Mouse (Mus musculus) cortical plate, adult 2 months (tissue): ENCODE results near the gene Adcy1. TPM values are rescaled to one million over a fixed set of nuclear protein-coding genes. Genes with fewer than 3 reads are reported as not detected.

Source experiments
- H3K27ac ChIP-seq: fragments of 200-500 bp; 2 replicates; pipeline ENCODE4 v1.5.1; 2012; ENCODE audit warnings: low read length, control low read depth, inconsistent platforms; ENCODE audit not compliant: insufficient read depth
- H3K4me1 ChIP-seq: fragments of 200-500 bp; 2 replicates; pipeline ENCODE4 v1.6.1; 2011; ENCODE audit warnings: low read length; ENCODE audit not compliant: control insufficient read depth, insufficient read depth
- H3K4me3 ChIP-seq: fragments of 200-500 bp; 2 replicates; pipeline ENCODE4 v1.5.1; 2011; ENCODE audit warnings: mild to moderate bottlenecking, low read length, control low read depth; ENCODE audit not compliant: insufficient read depth
- CTCF ChIP-seq: fragments of 200-500 bp; IDR thresholded peaks from 2 replicates; pipeline ENCODE4 v1.5.1; 2011; ENCODE audit warnings: mild to moderate bottlenecking, control low read depth, low read length; ENCODE audit not compliant: insufficient read depth; ENCODE audit errors: extremely low read depth
- POLR2A ChIP-seq: fragments of 200-500 bp; IDR thresholded peaks from 2 replicates; pipeline ENCODE4 v1.6.1; 2011; ENCODE audit warnings: mild to moderate bottlenecking, low read length, control low read depth; ENCODE audit not compliant: insufficient read depth; ENCODE audit errors: extremely low read depth
- polyA plus RNA-seq: library from polyadenylated mRNA; depleted of rRNA; stranded (reverse); fragments of >200 nt; gene quantifications from 2 replicates; pipeline ENCODE4 v1.2.3, GENCODE M21; 2012

Adcy1 gene
- polyA plus RNA-seq, 1 experiment, result 181 TPM

GRCm38 (mm10) chr11:7188469-7188868 lies 125.2 kb downstream of the Adcy1 start, which contains the start of gene Gm11985:
Gene Gm11985, minus strand, starts transcription at chr11:7188569.
- Histone ChIP-seq H3K27ac (no peak within 1 kb of the TSS), H3K4me1 (no peaks in the 10 kb centered on the region), H3K4me3 (no peak within 1 kb of the TSS)
- no peak for TF ChIP-seq CTCF
- TF ChIP-seq POLR2A, result no peak

DNA sequence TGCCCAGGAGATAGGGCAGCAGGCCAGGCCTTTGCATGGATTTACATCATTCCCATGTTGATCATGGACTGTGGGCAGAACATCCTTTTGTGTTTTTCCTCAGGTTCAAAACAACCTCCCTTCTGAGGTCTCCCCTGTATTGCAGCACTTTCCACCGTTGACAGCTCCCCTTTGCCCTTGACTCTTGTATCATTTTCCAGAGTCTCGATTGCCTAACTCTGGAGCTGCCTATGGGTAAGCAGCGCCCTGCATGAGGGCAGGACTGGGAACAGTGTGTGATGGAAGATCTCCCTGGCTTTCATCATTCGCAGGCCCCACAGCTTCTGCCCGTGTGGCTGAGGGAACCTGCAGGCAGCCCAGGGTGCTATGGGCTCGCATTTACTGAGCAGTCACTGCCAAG lies 129.4 kb downstream of the Adcy1 start:
- Histone ChIP-seq H3K4me3 (no peak overlapping the region), H3K4me1 (no peaks in the 10 kb centered on the region), H3K27ac (no peak overlapping the region)
- TF ChIP-seq CTCF, result no peak
- TF ChIP-seq POLR2A, result no peak

GRCm38 (mm10) chr11:7193134-7193533 lies 129.8 kb downstream of the Adcy1 start:
- H3K4me3 ChIP-seq, result no peak overlapping the region
- TF ChIP-seq CTCF (no peak), POLR2A (no peak)
- no peaks in the 10 kb centered on the region for H3K4me1 ChIP-seq
- H3K27ac ChIP-seq, result no peak overlapping the region

DNA sequence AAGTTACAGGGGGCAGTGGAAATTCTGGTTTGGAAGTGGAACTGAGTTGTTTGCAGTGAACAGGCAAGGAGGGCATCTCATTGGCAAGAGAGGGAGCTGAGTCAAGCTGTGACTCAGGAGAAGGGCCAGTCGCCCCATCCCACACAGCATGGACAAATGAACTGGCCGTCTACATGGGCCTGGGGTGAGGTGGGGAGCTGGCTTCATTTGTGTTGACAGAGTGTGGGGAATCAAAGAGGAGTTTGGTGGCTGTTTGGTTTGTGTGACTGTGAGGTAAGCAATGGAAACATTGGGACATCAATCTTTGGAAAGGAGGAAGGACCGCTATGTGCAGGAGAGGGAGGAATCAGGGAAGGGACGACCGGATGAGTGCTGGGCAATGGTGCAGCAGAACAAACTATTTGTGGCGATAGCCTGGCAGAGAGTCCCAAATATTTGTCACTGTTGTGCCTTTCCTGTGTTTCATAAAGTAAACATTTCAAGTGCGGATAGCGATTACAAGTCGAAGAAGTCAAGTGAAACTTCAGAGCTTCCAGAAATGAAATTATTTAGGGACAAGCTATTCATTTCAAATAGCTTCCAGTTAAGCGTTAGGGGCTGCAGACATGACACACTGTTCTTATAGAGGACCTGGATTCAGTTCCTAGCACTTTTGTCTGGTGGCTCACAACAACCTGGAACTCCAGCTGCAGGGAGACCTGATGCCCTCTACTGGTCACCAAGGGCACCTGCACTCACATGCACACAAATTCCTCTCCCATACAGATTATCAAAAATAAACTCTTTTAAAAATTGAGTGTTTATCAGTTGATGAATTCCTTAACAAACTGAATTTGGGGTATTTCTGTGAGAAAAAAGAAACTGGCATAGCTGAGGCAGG lies 131.4 kb downstream of the Adcy1 start:
- TF ChIP-seq CTCF (0 out of 2 replicates have a peak, but pooled peaks have one; percentile 10), POLR2A (no peak)
- no peaks in the 10 kb centered on the region for H3K4me1 ChIP-seq
- no peak overlapping the region for H3K4me3 ChIP-seq

DNA sequence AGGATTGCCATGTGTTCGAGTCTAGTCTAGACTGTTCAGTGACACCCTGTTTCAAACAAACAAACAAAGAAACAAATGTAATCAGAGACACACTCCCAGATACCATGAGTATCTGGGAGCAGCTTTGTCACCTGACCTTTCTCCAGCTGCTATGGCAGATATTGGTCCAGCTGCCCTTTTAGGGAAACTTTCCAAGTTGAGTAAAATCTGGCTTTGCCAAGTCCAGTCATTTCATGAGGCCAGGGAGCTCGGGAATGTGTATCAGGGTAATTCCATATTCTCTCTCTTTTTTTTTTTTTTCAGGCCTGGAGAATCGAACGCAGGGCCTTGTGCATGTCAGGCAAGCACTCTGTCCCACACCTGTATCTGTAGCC lies 132.0 kb downstream of the Adcy1 start:
- TF ChIP-seq POLR2A (no peak), CTCF (no peak)
- Histone ChIP-seq H3K4me1 (no peaks in the 10 kb centered on the region), H3K27ac (no peak overlapping the region), H3K4me3 (no peak overlapping the region)

More for the DNA sequence above, 131.4 kb downstream of the Adcy1 start:
- no peak overlapping the region for H3K27ac ChIP-seq

- Histone ChIP-seq H3K4me1 (no peaks in the 10 kb centered on the region), H3K27ac (no peak within 1 kb of the TSS), H3K4me3 (no peak within 1 kb of the TSS)
- TF ChIP-seq POLR2A (no peak), CTCF (no peak)
Measured at GRCm38 (mm10) chr11:7197491-7197941, 134.2 kb downstream of the Adcy1 start, which contains the start of gene Igfbp1. Gene Igfbp1, plus strand, starts transcription at chr11:7197782.

DNA sequence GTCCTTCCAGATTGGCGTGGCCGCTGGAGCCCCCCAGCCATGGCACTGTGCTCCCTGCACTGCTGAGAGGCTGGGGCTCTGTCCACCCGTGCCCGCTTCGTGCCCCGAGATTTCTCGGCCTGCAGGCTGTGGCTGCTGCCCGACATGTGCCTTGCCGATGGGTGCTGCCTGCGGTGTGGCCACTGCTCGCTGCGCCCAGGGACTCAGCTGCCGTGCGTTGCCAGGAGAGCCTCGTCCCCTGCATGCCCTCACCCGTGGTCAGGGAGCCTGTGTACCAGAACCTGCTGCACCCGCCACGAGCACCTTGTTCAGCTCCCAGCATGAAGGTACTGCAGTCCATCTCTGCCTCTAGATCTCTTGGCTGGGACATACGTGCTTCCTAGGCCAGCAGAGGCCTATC lies 134.7 kb downstream of the Adcy1 start:
- Histone ChIP-seq H3K4me3 (no peak overlapping the region), H3K27ac (no peak overlapping the region), H3K4me1 (no peaks in the 10 kb centered on the region)
- TF ChIP-seq POLR2A (no peak), CTCF (no peak)

DNA sequence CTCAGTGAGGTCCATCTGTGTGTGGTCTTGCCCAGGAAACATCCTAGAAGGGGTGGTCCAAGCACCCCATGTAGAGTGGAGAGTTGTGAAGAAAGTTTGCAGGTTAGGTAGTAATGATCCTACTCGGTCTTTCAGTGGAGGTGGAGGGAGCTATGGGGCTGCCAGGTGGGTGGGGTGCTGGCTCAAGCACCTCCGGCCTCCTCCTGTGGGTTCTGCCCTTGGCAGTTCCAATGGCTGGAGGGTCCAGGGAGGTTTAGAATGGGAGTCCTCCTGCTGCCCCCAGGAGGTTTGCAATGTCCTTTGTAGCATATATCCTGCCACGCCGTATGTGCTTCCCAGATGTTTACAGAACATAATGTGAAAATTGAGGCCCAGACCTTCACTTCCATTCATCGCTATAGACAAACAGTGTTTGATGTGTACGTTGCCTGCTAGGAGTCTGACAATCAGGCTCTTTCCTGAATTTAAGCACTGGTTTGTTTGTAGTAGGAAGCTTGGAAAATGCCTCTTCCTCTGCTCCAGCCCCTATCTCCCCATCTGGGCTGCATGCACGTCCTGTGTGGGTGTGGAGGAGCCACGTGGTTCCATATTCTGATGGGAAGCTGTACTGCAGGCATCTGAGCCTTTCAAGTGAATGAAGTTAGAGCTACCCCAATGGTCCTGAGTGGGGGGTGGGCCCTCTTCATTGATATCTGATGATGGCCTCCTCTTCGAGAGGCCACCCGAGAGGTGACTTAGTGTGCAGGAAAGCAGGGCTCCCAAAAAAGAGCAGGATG lies 135.4 kb downstream of the Adcy1 start:
- no peak for TF ChIP-seq CTCF
- no peak for TF ChIP-seq POLR2A
- Histone ChIP-seq H3K4me3 (no peak overlapping the region), H3K4me1 (no peaks in the 10 kb centered on the region), H3K27ac (no peak overlapping the region)

GRCm38 (mm10) chr11:7199736-7200392 lies 136.6 kb downstream of the Adcy1 start:
- Histone ChIP-seq H3K27ac (no peak overlapping the region), H3K4me1 (no peaks in the 10 kb centered on the region), H3K4me3 (no peak overlapping the region)
- peak; percentile 58; the same call in 1 of the 2 replicates for TF ChIP-seq CTCF
- no peak for TF ChIP-seq POLR2A

DNA sequence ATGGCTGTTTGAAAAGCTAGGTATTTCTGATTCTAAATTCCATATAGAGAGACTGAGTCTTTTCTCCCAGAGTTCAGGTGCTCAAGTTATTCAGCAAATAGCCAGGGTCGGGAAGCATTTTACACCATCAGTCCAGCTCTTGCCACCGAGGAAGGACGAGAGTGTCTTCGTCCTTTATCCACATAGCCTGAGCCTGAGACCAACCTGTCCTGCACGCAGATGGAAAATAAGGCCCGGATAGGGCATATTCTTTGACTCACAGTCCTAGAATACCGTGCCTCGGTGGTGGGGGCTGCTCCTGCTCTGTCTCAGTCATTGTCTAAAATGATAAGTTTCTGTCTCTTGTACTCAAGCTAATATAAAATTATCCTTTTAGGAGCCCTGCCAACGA lies 137.1 kb downstream of the Adcy1 start:
- no peak overlapping the region for H3K27ac ChIP-seq

More for the DNA sequence above, 137.1 kb downstream of the Adcy1 start:
- no peak for TF ChIP-seq CTCF
- TF ChIP-seq POLR2A, result no peak
- H3K4me3 ChIP-seq, result no peak overlapping the region
- no peaks in the 10 kb centered on the region for H3K4me1 ChIP-seq
